Mouse (Mus musculus) intestine, embryonic 16.5 days (tissue): ENCODE measurements around the gene Siva1. TPM values are rescaled to one million over a fixed set of nuclear protein-coding genes. Genes with fewer than 3 reads are reported as not detected.
A peak's percentile ranks its signal among the peaks of the same experiment; 100 is the strongest.

Source experiments
- ATAC-seq: fragments of 200-750 bp; cut with Nextera tagmentation; 2 replicates; pipeline ENCODE4 v1.8.0; 2017; ENCODE audit warnings: moderate TSS enrichment, moderate library complexity
- H3K27ac ChIP-seq: fragments of 300-500 bp; sonication (generic); 2 replicates; pipeline ENCODE4 v1.5.1; 2014; ENCODE audit warnings: mild to moderate bottlenecking, low read length
- H3K27me3 ChIP-seq: fragments of 300-500 bp; sonication (generic); replicated peaks from 2 replicates; pipeline ENCODE4 v1.6.1; 2014; ENCODE audit warnings: low read length, control low read depth, mixed read lengths; ENCODE audit not compliant: control insufficient read depth, insufficient read depth
- H3K36me3 ChIP-seq: fragments of 300-500 bp; sonication (generic); 2 replicates; pipeline ENCODE4 v1.6.1; 2014; ENCODE audit warnings: low read length, control low read depth; ENCODE audit not compliant: control insufficient read depth, insufficient read depth
- H3K4me1 ChIP-seq: fragments of 300-500 bp; sonication (generic); 2 replicates; pipeline ENCODE4 v1.6.1; 2014; ENCODE audit warnings: low read length, control low read depth, mixed read lengths; ENCODE audit not compliant: control insufficient read depth, insufficient read depth
- H3K4me2 ChIP-seq: fragments of 300-500 bp; sonication (generic); 2 replicates; pipeline ENCODE4 v1.6.1; 2014; ENCODE audit warnings: low read depth, low read length, control low read depth
- H3K4me3 ChIP-seq: fragments of 300-500 bp; sonication (generic); 2 replicates; pipeline ENCODE4 v1.5.1; 2014; ENCODE audit warnings: mild to moderate bottlenecking, low read length
- H3K9ac ChIP-seq: fragments of 300-500 bp; sonication (generic); 2 replicates; pipeline ENCODE4 v1.6.1; 2014; ENCODE audit warnings: low read depth, low read length
- H3K9me3 ChIP-seq: fragments of 300-500 bp; sonication (generic); 2 replicates; pipeline ENCODE4 v1.6.1; 2016; ENCODE audit warnings: low read length, control low read depth; ENCODE audit not compliant: control insufficient read depth
- WGBS: fragments of 180-500 bp; shearing (Covaris S2); extraction: QIAGEN DNeasy Blood & Tissue Kit; methylation state at CpG from one replicate; pipeline ENCODE4 v1.1.7; 2014; 5-methylcytosine and 5-hydroxymethylcytosine counted together
- polyA plus RNA-seq: library from polyadenylated mRNA; unstranded; fragments of >200 nt; fragmentation: Nextera tagmentation; extraction: Ambion mirVana; gene quantifications from 2 replicates; pipeline ENCODE4 v1.2.1, GENCODE M21; 2015

The Siva1 gene
- polyA plus RNA-seq, 1 experiment from 2014 or later, result 186 TPM

- no peak overlapping the region for H3K9ac ChIP-seq
- 0 out of 2 replicates have a peak, but pooled peaks cover 4% of the 10 kb centered on the region for H3K4me1 ChIP-seq
- WGBS, result 66% methylated on average over 20 of the region's 20 CpGs
Observed at GRCm38 (mm10) chr12:112604709-112605649, 39.5 kb upstream of the Siva1 start.

GRCm38 (mm10) chr12:112605766-112606165, 38.7 kb upstream of the Siva1 start:
- no peak overlapping the region for H3K4me2 ChIP-seq
- ATAC-seq, result peak; percentile 81
- no peak overlapping the region for H3K9ac ChIP-seq
- no peaks in the 10 kb centered on the region for H3K27me3 ChIP-seq
- no peak overlapping the region for H3K4me3 ChIP-seq
- WGBS, result 50% methylated on average over 6 of the region's 6 CpGs
- H3K27ac ChIP-seq, result no peak overlapping the region
- 0 out of 2 replicates have a peak, but pooled peaks cover 4% of the 10 kb centered on the region for H3K4me1 ChIP-seq
- H3K36me3 ChIP-seq, result no peaks in the 10 kb centered on the region
- no peaks in the 10 kb centered on the region for H3K9me3 ChIP-seq

More at GRCm38 (mm10) chr12:112604709-112605649, 39.5 kb upstream of the Siva1 start:
- Histone ChIP-seq H3K9me3 (no peaks in the 10 kb centered on the region), H3K4me2 (no peak overlapping the region), H3K27ac (0 out of 2 replicates have a peak overlapping the region, but pooled peaks have one; percentile 14), H3K27me3 (no peaks in the 10 kb centered on the region), H3K4me3 (no peak overlapping the region), H3K36me3 (no peaks in the 10 kb centered on the region)
- ATAC-seq, result peak; percentile 79

- no peak for ATAC-seq
- Histone ChIP-seq H3K4me1 (0 out of 2 replicates have a peak, but pooled peaks cover 4% of the 10 kb centered on the region), H3K36me3 (no peaks in the 10 kb centered on the region), H3K4me2 (no peak overlapping the region), H3K4me3 (no peak overlapping the region), H3K27me3 (no peaks in the 10 kb centered on the region), H3K9ac (no peak overlapping the region), H3K27ac (no peak overlapping the region), H3K9me3 (no peaks in the 10 kb centered on the region)
- WGBS, result 80% methylated on average over 6 of the region's 6 CpGs
Observed at GRCm38 (mm10) chr12:112606998-112607397, 37.5 kb upstream of the Siva1 start.

- Histone ChIP-seq H3K36me3 (no peaks in the 10 kb centered on the region), H3K27me3 (no peaks in the 10 kb centered on the region), H3K27ac (no peak overlapping the region), H3K9ac (no peak overlapping the region), H3K4me3 (no peak overlapping the region), H3K9me3 (no peaks in the 10 kb centered on the region), H3K4me1 (0 out of 2 replicates have a peak, but pooled peaks cover 4% of the 10 kb centered on the region), H3K4me2 (no peak overlapping the region)
- ATAC-seq, result no peak
- WGBS, result 88% methylated on average over 10 of the region's 10 CpGs
Observed at GRCm38 (mm10) chr12:112609031-112609430, 35.4 kb upstream of the Siva1 start.

GRCm38 (mm10) chr12:112616668-112617067, 27.8 kb upstream of the Siva1 start:
- Histone ChIP-seq H3K4me3 (no peak overlapping the region), H3K9me3 (no peaks in the 10 kb centered on the region), H3K4me1 (peaks cover 18% of the 10 kb centered on the region), H3K27me3 (0 out of 2 replicates have a peak, but pooled peaks cover 4% of the 10 kb centered on the region), H3K36me3 (no peaks in the 10 kb centered on the region), H3K27ac (no peak overlapping the region), H3K9ac (no peak overlapping the region), H3K4me2 (no peak overlapping the region)
- 49% methylated on average over 9 of the region's 9 CpGs for WGBS
- no peak for ATAC-seq

GRCm38 (mm10) chr12:112617184-112617583, 27.3 kb upstream of the Siva1 start:
- Histone ChIP-seq H3K9me3 (no peaks in the 10 kb centered on the region), H3K4me3 (no peak overlapping the region), H3K36me3 (no peaks in the 10 kb centered on the region), H3K27ac (no peak overlapping the region), H3K9ac (no peak overlapping the region), H3K4me1 (peaks cover 18% of the 10 kb centered on the region), H3K27me3 (0 out of 2 replicates have a peak, but pooled peaks cover 4% of the 10 kb centered on the region), H3K4me2 (no peak overlapping the region)
- no peak for ATAC-seq
- WGBS, result 78% methylated on average over 11 of the region's 11 CpGs

- peak; percentile 39 for ATAC-seq
Observed at GRCm38 (mm10) chr12:112617898-112618380, 26.5 kb upstream of the Siva1 start.

GRCm38 (mm10) chr12:112618981-112619685, 25.3 kb upstream of the Siva1 start:
- H3K4me2 ChIP-seq, result peak overlapping the region; percentile 99
- 0 out of 2 replicates have a peak, but pooled peaks cover 4% of the 10 kb centered on the region for H3K27me3 ChIP-seq
- no peaks in the 10 kb centered on the region for H3K36me3 ChIP-seq
- peaks cover 25% of the 10 kb centered on the region for H3K4me1 ChIP-seq
- no peak overlapping the region for H3K27ac ChIP-seq
- peak overlapping the region; percentile 60 for H3K4me3 ChIP-seq
- peak; percentile 9; the same call in 1 of the 2 replicates for ATAC-seq
- 29% methylated on average over 13 of the region's 13 CpGs for WGBS
- H3K9ac ChIP-seq, result peak overlapping the region; percentile 75
- H3K9me3 ChIP-seq, result no peaks in the 10 kb centered on the region

More at GRCm38 (mm10) chr12:112617898-112618380, 26.5 kb upstream of the Siva1 start:
- Histone ChIP-seq H3K36me3 (no peaks in the 10 kb centered on the region), H3K9ac (no peak overlapping the region), H3K4me2 (no peak overlapping the region), H3K4me3 (no peak overlapping the region), H3K9me3 (no peaks in the 10 kb centered on the region), H3K4me1 (peaks cover 18% of the 10 kb centered on the region), H3K27me3 (0 out of 2 replicates have a peak, but pooled peaks cover 4% of the 10 kb centered on the region), H3K27ac (no peak overlapping the region)
- 21% methylated on average over 8 of the region's 8 CpGs for WGBS
